Mouse (Mus musculus): ENCODE measurements around the gene Morn5.

The Morn5 gene

DNA sequence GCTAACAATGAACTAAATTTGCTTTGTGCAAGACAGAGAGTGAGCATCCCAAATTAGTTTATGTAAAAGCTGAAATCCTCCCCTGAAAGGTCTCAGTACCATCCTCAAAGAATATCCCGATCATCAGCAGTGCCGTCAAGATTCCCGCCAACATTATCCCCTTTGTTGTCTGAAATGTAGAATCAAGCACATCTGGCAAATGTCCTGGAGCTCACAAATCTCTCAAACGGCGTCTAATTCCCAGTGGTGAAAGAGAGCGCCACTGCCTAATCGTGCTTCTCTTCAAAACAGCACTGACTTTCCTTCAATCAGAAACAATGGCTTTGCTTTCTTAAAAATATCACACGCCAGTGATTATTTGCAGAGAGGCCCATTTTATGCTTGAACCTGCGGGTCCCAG is 17.9 kb downstream of the Morn5 start:
- in situ Hi-C loops (cut with MseI, MboI), result no loop called here

GRCm38 (mm10) chr2:36071660-36072305 is 22.5 kb downstream of the Morn5 start:
- in situ Hi-C loops (cut with MseI, MboI), result no loop called here

GRCm38 (mm10) chr2:36073781-36074180 is 24.5 kb downstream of the Morn5 start:
- in situ Hi-C loops (cut with MseI, MboI), result no loop called here

- in situ Hi-C loops (cut with MseI, MboI), result no loop called here
These were observed 26.0 kb downstream of the Morn5 start for GRCm38 (mm10) chr2:36075210-36075609.

GRCm38 (mm10) chr2:36077160-36077761 is 28.0 kb downstream of the Morn5 start:
- in situ Hi-C loops (cut with MseI, MboI), result no loop called here

- in situ Hi-C loops (cut with MseI, MboI), result no loop called here
These were observed 32.2 kb downstream of the Morn5 start for GRCm38 (mm10) chr2:36081446-36081845.

DNA sequence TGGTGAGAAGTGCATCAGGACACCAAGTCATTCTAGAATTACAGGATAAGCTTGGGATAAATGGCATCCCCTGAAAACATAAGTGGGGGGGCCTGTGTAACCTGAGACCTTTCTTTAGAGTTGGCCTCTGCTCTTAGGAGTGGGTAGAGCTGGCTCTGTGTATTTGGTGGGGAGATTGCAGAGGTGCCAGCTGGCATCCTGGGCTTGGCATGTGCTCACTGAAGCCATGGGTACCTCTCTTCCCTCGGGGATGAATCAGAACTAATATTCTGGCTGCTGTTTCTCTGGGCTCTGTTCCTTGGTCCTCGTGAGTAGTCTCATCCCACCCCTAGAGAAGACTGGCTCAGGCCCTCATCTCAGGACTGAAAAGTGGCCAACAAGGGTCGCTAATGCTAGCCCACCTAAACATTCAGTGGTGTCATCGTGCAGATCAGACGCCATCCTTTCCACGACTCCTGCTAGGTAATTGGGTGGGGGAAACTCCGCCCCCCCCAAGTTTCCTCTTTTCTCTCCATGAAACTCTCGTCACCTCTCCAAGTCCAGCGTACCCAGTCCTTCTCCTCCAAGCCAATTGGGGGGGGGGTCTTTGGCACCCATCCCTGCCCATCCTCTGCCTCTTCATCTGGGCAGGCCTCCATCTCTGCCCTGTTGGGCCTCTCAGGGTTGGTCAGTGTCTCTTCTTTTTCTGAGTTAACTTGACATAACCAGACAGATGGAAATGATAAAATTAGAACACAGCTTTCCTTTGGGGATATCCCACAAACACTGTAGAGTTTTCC is 33.7 kb downstream of the Morn5 start:
- in situ Hi-C loops (cut with MseI, MboI), result no loop called here

DNA sequence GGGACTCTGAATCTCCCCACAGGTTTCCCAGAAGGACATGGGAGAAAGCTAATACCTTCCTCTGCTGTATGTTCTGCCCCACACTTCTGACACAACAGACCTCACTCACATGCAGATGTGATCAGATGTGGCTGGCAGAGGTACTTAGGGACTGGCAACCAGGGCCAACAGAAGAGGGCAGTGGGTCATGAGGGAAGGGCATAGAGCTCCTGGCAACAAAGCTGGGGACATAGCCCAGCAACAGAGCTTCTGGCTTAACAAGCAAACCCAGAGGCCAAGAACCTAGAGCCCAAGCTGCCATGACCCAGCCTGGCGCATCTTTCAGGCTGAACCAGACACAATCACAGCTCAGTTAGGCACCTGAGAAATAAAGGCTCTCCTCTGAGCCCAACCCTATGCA is 35.8 kb downstream of the Morn5 start:
- in situ Hi-C loops (cut with MseI, MboI), result no loop called here

DNA sequence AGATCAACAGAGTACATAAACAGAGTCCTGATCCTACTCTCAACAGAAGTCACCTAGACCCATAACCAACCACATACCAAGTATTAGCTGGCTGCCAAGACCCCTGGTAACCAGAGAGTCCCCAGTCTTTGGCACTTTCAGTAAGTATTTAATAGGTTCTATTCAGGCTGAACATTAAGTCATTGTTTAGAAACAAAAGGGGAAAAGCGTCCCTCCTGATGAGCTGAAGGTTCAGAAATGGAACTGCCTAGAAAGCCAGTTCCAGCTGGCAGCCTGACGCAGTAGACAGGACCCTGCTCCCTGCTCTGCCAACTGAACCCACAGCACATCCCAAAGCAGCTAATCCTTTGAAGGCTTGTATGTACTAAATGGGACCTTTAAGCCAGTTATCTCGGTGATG is 39.9 kb downstream of the Morn5 start:
- in situ Hi-C loops (cut with MseI, MboI), result no loop called here

GRCm38 (mm10) chr2:36090853-36091741 is 41.8 kb downstream of the Morn5 start:
- in situ Hi-C loops (cut with MseI, MboI), result no loop called here

- in situ Hi-C loops (cut with MseI, MboI), result no loop called here
These were observed 43.5 kb downstream of the Morn5 start for GRCm38 (mm10) chr2:36092748-36093147.

DNA sequence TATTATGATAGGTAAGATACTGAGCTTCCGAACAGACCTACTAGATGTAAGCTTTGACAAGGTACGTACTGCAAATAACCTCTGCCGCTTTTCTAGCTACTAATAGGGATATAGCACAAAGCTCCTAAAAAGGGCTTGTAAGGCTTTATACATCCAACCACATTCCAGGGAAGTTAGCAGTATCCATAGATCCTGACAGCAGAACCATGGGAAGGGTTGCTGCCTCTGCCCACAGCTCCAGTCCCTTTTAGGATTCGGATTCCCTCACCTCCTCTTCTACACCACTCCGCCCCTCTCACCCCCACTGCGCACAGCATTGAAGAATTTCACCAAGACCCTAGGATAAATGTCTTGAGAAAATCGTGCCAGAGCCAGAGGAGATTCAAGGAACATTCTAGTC is 44.0 kb downstream of the Morn5 start:
- in situ Hi-C loops (cut with MseI, MboI), result no loop called here

DNA sequence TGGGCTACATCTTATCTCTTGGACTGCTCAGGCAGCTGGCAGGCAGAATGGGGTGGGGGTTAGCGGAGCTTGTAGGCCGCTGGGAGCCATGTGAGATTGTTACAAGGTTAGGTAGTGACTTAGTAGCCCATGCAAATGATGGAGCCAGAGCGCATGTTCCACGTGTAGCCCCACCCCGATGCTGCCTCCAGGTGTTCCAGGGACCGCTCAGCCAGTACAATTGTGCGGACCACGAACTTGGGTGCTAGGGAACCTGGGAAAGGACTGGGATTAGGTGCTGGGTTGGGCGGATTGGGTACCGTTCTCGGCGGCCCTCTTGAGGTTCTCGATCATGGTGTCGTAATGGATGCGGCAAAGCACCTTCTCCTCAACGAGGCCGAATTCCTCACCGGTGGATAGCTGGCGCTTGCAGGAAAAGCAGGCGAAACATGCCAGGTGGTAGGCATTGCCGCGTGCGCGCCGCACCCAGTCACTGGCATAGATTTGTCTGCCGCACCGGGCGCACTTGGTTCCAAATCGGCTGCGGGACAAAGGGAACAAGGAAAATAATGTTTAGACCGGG is 44.7 kb downstream of the Morn5 start:
- in situ Hi-C loops (cut with MseI, MboI), result no loop called here

DNA sequence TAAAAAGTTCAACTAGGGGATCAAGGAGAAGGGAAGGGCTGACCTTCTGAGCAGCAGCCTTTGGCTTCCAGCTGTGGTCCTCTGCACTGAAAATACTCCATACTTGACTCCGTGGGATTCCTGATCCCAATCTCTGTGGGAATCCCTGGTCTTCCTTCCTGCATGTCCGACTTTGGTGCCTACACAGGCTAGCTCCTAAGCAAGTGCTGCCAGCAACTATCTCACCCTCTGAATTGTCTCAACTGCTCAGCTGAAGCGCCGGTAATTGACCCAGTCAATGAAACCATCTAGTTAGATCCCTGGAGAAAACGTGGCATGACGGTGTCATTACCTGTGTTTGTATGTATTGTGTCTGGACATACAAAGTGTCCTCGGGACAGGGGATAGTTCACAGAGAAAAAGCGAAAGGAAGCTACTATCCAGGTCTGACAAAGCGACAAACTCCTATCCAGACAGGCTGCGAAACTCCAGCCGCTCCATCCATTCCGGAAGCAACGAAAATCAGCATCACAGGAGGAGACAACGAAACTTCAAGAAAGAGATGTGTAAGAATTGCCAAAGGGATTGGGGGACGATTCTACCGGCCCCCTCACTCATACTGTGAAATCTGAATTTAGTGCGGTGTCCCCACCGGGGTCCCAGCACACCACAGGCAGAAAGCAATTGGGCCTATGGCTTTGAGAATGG is 48.0 kb downstream of the Morn5 start:
- in situ Hi-C loops (cut with MseI, MboI), result no loop called here

GRCm38 (mm10) chr2:36098021-36098420 is 48.8 kb downstream of the Morn5 start:
- in situ Hi-C loops (cut with MseI, MboI), result no loop called here

GRCm38 (mm10) chr2:36099739-36100138 is 50.5 kb downstream of the Morn5 start:
- in situ Hi-C loops (cut with MseI, MboI), result no loop called here

DNA sequence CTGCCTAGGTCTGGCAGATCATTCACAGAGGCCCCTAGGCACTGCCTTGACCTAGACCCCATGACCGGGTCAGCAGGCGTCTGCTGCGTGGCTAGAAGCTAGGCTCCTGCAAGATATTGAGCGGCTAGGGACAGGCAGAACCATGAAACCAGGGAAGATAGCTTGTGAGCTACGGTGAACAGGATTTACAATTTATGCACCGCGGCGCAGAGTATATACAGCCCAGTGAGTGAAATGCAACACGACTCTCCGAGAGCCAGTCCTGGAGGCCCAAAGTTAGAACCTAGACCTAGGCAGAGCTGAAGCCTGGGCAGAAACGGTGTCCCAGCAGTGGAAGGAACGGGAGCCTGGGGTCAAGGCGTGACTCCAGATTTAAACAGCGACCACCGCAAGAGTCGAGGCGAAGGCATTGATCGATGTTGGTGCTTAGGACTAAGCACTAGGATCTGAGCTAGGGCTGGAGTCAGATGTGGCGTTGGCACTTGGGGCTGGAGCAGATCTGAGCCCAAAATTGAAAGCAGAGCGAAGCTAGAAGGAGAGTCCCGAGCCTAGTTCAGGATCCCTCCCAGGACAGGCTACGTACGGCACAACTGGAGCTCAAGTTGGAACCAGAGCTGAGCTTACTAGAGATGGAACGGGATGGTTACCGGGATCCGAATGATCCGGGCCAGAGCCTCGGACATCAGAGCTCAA is 52.8 kb downstream of the Morn5 start:
- in situ Hi-C loops (cut with MseI, MboI), result no loop called here

DNA sequence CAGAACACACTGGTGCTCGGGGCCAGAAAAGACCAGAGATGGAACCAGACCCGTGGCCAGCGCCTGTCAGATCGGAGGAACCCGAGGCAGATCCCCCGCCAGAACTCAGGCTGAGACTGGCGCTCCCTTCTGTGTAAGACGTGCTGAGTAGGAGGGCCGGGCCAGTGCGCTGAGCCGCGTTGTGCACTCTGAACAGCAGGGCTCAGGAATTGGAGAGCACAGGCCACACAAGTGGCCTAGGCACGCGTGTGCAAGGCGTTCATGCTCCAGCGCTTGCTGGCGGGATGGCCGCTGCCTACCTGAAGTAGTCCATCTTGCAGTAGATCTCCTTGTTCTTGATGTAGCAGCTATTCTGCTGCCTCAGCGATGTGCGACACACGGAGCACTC is 53.3 kb downstream of the Morn5 start:
- in situ Hi-C loops (cut with MseI, MboI), result no loop called here

DNA sequence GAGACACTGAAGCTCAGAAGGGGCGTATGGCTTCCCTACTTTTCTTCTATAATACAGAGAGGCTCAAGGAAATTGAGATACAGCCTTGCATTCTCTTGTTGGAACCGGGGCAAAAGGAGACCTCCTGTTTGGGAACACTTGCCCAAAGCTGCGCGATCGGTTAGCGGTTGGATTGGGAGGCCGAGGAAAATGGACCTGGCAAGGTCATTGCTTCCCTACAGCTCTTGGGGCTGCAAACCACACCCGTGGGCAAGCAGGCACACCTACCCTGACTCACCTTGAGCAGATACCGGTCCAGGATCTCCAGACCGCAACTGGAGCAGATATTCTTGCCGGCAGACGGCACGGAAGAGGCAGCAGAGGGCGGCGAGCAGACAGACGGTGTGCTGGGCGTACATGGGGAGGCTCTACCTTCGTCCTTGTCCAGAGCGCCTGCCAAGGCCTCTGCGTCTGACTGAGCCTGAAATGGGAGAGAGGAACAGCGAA is 53.9 kb downstream of the Morn5 start:
- in situ Hi-C loops (cut with MseI, MboI), result no loop called here

All from mouse trophoblast stem cell (cell line).